Mouse (Mus musculus): Measurements from ENCODE around the gene Ms4a5.

DNA sequence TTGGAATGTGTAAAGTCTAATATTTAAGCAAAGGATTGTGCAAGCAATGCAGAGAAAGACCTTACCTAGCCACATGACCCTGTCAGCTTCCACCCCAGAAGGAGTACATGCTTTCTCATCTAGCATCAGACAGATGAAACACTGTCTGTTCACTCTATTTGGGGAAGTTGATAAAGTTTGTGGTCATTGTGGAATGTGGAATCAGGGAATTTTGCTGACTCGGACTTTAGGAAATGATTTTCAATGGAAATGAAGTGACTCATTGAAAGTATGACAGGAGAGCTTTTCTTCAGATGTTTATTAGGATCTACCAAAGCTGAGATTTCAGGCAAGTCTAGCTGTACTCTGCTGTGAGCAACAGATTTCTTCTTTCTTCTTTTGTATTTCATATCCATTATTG lies 37.5 kb upstream of the Ms4a5 start:
- no peak for TF ChIP-seq POLR2A (IDR thresholded peaks at IDR 0.05; ENCODE audit: control insufficient read depth in 1 of 2, insufficient read depth in 1 of 2, low read depth in 1 of 2, low read length in 2 of 2, poor library complexity in 1 of 2)
- no peak for TF ChIP-seq CTCF (IDR thresholded peaks at IDR 0.05 in 2 of 3, conservative IDR thresholded peaks at IDR 0.05 in 1 of 3; ENCODE audit: control insufficient read depth in 1 of 3, insufficient read depth in 1 of 3, low read depth in 2 of 3, low read length in 3 of 3, poor library complexity in 1 of 3, severe bottlenecking in 1 of 3)
- no peak for TF ChIP-seq USF1 (IDR thresholded peaks at IDR 0.05; ENCODE audit: low read depth, low read length)
- no peak for TF ChIP-seq EP300 (IDR thresholded peaks at IDR 0.05; ENCODE audit: low read depth in 1 of 2, low read length in 2 of 2)

Measured in MEL (cell line).